Mouse (Mus musculus) kidney, adult 2 months (tissue): ENCODE data around the gene Psg16. TPM values are rescaled to one million over a fixed set of nuclear protein-coding genes. Genes with fewer than 3 reads are reported as not detected.

Experiments
- DNase-seq: peaks from one replicate; pipeline ENCODE4 v3.0.0; 2021
- H3K27ac ChIP-seq: fragments of 200-500 bp; 2 replicates; pipeline ENCODE4 v1.5.1; 2012; ENCODE audit warnings: low read depth, low read length, control low read depth, inconsistent platforms; ENCODE audit not compliant: insufficient read depth
- H3K27me3 ChIP-seq: fragments of 200-500 bp; replicated peaks from 2 replicates; pipeline ENCODE4 v1.6.1; 2012; ENCODE audit warnings: mild to moderate bottlenecking, moderate library complexity, low read length, inconsistent platforms; ENCODE audit not compliant: control insufficient read depth, insufficient read depth
- H3K36me3 ChIP-seq: fragments of 200-500 bp; 2 replicates; pipeline ENCODE4 v1.6.1; 2012; ENCODE audit warnings: mild to moderate bottlenecking, moderate library complexity, low read length, inconsistent platforms; ENCODE audit not compliant: control insufficient read depth, insufficient read depth
- H3K4me1 ChIP-seq: fragments of 200-500 bp; 2 replicates; pipeline ENCODE4 v1.6.1; 2011; ENCODE audit warnings: low read length; ENCODE audit not compliant: control insufficient read depth, insufficient read depth
- H3K4me3 ChIP-seq: fragments of 200-500 bp; 2 replicates; pipeline ENCODE4 v1.5.1; 2011; ENCODE audit warnings: mild to moderate bottlenecking, low read depth, low read length, control low read depth; ENCODE audit not compliant: insufficient read depth
- CTCF ChIP-seq: fragments of 200-500 bp; conservative IDR thresholded peaks from 2 replicates; pipeline ENCODE4 v1.5.1; 2011; ENCODE audit warnings: low read depth, mild to moderate bottlenecking, control low read depth, low read length, moderate library complexity, mixed read lengths; ENCODE audit not compliant: insufficient read depth, insufficient read length
- POLR2A ChIP-seq: fragments of 200-500 bp; IDR thresholded peaks from one replicate; pipeline ENCODE4 v1.6.1; 2011; ENCODE audit warnings: low read depth, low read length, control low read depth
- WGBS: fragments of 180-500 bp; shearing (Covaris S2); methylation state at CpG from one replicate; pipeline ENCODE4 v1.1.7; 2018; 5-methylcytosine and 5-hydroxymethylcytosine counted together
- polyA plus RNA-seq: library from polyadenylated mRNA; depleted of rRNA; stranded (reverse); fragments of >200 nt; gene quantifications from 2 replicates; pipeline ENCODE4 v1.2.3, GENCODE M21; 2012

Psg16 gene
- polyA plus RNA-seq, 1 experiment: 0.05 TPM

DNA sequence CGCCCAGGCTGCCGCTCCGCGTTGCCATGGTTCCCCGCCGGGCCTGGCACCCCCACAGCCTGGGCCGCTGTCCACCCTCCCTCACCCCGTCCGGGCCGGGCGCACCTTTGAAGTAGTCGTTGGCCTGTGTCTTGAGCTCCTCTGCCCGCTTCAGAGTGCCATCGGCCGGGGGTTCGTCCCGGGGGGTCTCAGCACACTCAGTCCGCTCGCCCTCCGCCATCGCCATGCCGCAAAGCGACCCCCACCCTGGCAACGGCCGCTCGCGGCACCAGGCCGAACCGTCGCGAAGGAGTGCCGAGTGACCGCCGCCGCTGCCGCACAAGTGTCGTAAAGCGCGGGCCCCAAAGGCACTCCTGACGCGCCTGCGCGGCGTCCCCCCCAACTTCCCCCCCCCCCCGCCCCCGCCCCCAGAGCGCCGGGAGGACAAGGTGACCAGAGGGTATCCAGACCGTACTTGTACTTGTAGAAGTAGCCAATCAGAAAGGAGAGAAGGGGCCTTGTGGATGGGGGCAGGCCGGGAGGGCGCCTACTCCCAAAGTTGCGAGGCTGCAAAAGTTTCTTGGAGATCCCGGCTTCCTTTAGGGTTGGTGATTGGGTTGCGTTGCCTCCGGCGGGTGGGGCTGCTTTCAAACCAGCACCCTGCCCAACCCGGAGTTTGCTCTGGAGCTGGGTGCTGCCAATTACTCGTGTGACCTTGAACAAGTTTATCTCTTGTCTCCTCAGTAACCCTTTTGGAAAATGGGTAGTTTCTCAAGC is 46.1 kb upstream of the Psg16 start, which contains the start of gene Ppp5c:
TSS of gene Ppp5c (minus strand) at position 337 of the 756 bp plus-strand sequence.
- Histone ChIP-seq H3K27ac (peak within 1 kb of the TSS; percentile 98), H3K36me3 (no peaks in the 10 kb centered on the region), H3K4me1 (peaks cover 41% of the 10 kb centered on the region), H3K27me3 (no peaks in the 10 kb centered on the region), H3K4me3 (peak within 1 kb of the TSS; percentile 95)
- under 1% methylated on average over 57 of the region's 58 CpGs for WGBS
- peak; percentile 6 for TF ChIP-seq POLR2A
- no peak for TF ChIP-seq CTCF
- peak; percentile 94 for DNase-seq

DNA sequence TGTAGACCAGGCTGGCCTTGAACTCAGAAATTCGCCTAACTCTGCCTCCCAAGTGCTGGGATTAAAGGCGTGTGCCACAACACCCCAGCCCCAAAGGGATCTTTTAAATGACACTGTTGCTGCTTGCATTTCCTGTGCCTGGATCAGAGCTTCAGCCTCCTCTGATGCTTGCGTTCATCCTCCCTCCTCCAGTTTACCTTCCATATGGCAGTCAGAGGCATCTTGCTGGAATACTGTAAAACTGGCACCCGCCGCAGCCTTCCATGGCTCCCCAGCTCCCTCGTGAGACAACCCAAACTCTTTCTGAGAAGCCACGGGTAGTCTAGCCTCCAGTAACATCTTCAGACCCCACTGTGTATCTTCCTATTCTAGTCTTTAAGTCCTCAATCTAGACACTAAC is 44.9 kb upstream of the Psg16 start:
- Histone ChIP-seq H3K27ac (no peak overlapping the region), H3K4me3 (no peak overlapping the region), H3K4me1 (peaks cover 29% of the 10 kb centered on the region), H3K36me3 (no peaks in the 10 kb centered on the region), H3K27me3 (no peaks in the 10 kb centered on the region)
- 91% methylated on average over 7 of the region's 7 CpGs for WGBS
- no peak for DNase-seq
- TF ChIP-seq CTCF (no peak), POLR2A (no peak)

DNA sequence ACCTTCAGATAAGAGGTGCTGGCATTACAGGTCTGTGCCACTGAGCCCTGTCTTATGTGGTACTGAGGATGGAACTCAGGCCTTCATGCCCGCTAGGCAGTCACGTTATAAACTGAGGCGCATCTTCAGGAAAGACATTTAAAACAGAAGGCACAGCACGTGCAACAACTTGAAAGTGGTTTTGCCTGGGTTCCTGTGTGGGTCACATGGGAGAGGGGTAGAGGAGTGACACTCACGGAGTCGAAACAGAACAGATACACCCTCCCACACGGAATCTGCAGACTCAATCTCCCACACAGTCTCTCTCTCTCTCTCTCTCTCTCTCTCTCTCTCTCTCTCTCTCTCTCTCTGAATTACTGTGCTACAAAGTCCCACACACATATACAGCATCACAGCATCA is 43.6 kb upstream of the Psg16 start:
- H3K36me3 ChIP-seq: no peaks in the 10 kb centered on the region
- no peak overlapping the region for H3K4me3 ChIP-seq
- 68% methylated on average over 7 of the region's 7 CpGs for WGBS
- H3K27ac ChIP-seq: no peak overlapping the region
- TF ChIP-seq POLR2A: no peak
- TF ChIP-seq CTCF: no peak
- DNase-seq: no peak
- H3K27me3 ChIP-seq: no peaks in the 10 kb centered on the region
- H3K4me1 ChIP-seq: peaks cover 17% of the 10 kb centered on the region

DNA sequence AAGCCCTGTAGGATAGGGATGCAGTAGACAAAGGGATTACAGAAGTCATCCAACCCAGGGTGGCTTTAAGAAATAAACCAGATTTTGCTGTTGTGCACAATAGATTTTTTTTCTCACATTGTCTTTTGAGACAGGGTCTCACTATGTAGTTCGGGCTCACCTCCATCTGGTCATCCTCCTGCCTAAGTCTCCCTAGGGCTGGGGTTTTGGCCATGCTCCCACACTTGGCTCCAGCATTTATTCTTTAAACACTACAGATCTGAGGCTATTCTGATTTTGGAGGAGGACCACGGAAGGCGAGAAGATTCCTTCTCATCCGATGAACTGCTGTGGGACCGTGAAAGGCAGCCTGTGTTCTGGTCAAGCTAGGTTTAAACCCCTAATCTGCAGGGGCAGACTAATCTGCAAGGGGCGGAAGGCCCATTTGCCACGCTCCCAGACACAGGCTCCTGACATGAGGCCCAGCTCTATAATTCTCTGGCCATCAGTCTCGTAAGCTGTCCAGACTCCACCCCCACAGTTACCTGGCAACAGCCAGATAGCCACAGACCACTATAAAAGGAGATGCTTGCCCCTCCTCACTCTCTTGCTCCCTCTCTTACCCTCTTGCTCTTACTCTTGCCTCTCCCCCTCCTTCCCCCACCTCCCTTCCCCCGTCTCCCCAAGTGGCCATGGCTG is 35.7 kb upstream of the Psg16 start:
- TF ChIP-seq POLR2A (no peak), CTCF (no peak)
- Histone ChIP-seq H3K4me1 (no peaks in the 10 kb centered on the region), H3K27me3 (no peaks in the 10 kb centered on the region), H3K27ac (no peak overlapping the region), H3K4me3 (no peak overlapping the region), H3K36me3 (no peaks in the 10 kb centered on the region)
- no peak for DNase-seq
- WGBS: 75% methylated on average over 9 of the region's 9 CpGs

DNA sequence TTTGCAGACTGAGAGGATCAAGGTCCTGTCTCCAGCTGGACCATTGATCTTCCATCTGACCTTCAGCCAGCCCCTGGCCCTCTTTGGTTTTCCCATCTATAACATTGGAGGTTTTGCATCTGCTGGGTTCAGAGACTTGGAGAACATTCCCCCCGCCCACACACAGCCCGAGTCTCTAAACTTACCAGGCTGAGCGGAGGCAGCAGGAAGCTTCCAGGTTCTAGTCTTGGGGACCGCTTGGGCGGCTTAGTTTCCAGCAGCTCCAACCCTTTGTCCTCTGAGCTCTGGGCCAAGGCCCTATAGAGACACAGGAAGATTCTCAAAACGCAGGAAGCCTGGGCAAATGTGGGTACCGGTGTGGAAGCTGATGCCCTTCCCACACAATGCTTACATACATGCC is 34.5 kb upstream of the Psg16 start:
- Histone ChIP-seq H3K4me3 (no peak overlapping the region), H3K36me3 (no peaks in the 10 kb centered on the region), H3K4me1 (no peaks in the 10 kb centered on the region), H3K27ac (no peak overlapping the region), H3K27me3 (no peaks in the 10 kb centered on the region)
- DNase-seq: no peak
- TF ChIP-seq CTCF (no peak), POLR2A (no peak)
- 91% methylated on average over 7 of the region's 7 CpGs for WGBS

DNA sequence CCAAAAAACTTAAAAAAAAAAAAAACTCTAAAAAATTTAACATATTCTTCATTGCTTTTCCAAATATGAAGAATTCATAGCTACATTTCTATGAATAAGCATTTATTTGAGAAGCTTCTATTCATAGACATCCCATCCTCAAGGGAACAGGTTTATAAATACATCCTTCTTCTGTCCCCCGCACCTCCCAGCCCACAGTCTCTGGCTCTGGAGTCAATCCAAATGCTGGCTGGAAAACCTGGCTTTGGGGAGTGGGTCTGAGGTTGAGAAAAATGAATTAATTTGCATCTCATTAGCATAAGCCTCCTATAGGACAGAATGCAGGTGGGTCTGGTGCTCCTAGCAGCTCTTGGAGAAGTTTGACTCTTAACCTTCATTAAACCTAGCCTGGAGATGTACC is 28.1 kb upstream of the Psg16 start:
- no peaks in the 10 kb centered on the region for H3K36me3 ChIP-seq
- no peak overlapping the region for H3K27ac ChIP-seq
- no peak for TF ChIP-seq CTCF
- no peak for TF ChIP-seq POLR2A
- H3K27me3 ChIP-seq: no peaks in the 10 kb centered on the region
- 67% methylated on average over 1 of the region's 1 CpGs for WGBS
- no peak for DNase-seq
- no peaks in the 10 kb centered on the region for H3K4me1 ChIP-seq
- no peak overlapping the region for H3K4me3 ChIP-seq

DNA sequence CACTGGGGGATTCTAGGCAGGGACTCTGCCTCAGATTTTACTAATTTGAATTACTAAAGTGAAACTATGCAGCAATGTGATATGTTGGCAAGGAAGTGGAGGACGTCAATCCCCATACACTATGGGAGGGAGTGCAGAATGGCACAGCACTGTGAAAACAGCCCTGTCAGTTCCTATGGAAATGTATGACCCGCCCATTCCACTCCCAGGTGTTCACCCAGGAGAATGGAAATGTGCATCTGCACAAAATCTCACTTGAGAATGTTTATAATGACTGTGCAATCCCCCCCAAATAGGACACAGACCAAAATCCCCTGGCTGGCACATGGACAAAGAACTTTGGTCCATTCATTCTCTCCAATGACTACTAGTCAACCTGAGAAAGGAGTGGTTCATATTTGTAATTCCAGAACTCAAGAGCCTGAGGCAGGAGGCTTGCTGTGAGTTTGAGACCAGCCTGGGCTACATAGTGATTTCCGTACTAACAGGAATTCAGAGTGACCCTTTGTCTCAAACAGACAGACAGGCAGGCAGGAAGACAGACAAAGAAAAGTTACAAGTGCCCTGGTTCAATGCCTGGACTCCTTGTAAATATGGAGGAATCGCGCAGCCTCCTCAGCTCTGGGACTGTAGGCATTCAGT is 26.7 kb upstream of the Psg16 start:
- Histone ChIP-seq H3K27me3 (no peaks in the 10 kb centered on the region), H3K36me3 (no peaks in the 10 kb centered on the region), H3K4me1 (no peaks in the 10 kb centered on the region), H3K4me3 (no peak overlapping the region), H3K27ac (no peak overlapping the region)
- 90% methylated on average over 5 of the region's 5 CpGs for WGBS
- no peak for TF ChIP-seq CTCF
- TF ChIP-seq POLR2A: no peak
- DNase-seq: no peak
